Mouse (Mus musculus): ENCODE measurements at regions not wholly inside any gene's neighbourhood (a gene's known extent, or its start where the extent isn't known, plus 50 kb on each side); places are given as distances from the start of the nearest gene placed in this dataset.

DNA sequence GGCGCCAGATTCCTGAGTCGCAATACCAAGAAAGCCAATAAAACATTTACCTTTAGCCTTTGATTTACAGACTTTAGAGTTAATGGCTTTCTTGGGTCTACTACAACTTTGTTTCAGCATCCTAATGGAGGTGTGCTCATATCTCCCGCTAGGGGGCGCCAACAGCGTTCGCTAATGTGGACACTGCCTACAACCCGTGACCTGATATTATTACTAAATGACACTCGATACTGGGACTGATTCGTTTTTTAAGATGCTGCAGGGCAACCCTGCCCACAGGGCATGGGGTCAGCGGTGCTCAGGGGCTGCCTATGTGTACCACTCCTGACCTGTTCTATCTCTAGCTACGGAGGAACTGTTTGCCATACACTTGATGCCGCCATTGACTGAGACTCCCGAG, 87.4 kb upstream of the Cxcl12 start:
- TF ChIP-seq CTCF (IDR thresholded peaks at IDR 0.05; ENCODE audit: extremely low read depth, insufficient read length, insufficient replicate concordance, low read depth, low read length), result peak; percentile 51; the same call in 1 of the 2 replicates
- TF ChIP-seq POLR2A (IDR thresholded peaks at IDR 0.05; ENCODE audit: low read depth, low read length), result no peak

Data from small intestine, adult 2 months (tissue).